Mouse (Mus musculus) MEL-GATA-1-ER (cell line): ENCODE data around the gene Gtf3c1.

Experiments used
- DNase-seq: peaks from one replicate; pipeline ENCODE4 v3.0.0-alpha.2; 2012; ENCODE audit warnings: low read depth; ENCODE audit errors: extremely low read depth

Gtf3c1 gene

DNA sequence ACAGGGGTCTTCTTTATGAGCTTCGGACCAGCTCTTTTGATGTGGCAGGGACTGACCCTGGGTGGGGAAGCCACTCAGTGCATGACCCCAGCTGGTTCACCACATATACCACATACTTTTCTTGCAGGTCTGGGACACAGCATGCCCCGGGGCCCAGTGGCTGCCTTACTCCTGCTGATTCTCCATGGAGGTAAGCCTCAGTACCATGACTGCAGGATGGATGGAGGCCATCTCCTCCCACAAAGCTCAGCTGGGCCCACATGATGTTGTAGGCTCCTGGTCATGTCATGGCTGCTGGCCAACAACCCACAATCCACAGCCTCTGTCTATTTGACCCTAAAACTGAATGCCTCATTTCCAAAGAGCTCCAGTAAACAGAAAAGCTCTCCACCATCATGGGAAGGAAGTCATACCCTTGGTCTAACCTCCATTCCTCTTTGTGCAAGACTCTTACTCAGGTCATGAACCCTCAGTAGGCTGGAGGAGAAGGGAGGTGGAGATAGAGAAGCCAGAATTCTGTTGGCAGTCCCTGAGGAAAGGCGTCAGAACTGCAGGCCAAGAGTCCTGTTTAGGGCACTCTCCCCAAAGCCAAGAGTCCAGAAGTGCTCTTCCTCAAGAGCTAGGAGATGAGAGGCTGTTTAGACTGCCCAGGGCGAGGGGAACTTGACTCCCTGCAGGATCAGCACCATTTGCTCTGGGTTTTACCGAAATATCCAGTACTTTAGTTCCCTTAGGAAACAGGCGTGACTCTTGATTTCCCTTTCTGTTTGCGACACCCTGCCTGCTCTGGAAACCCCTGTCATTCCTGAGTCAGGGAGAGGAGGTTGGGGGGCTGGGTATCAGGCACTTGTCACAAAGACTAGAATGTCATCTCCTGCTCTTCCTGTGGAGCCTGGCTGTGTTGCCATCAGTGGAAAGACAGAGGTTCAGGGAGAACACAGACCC lies 84.6 kb downstream of the Gtf3c1 start:
- no peak for DNase-seq

GRCm38 (mm10) chr7:125620077-125620476 lies 87.5 kb downstream of the Gtf3c1 start:
- DNase-seq: no peak

DNA sequence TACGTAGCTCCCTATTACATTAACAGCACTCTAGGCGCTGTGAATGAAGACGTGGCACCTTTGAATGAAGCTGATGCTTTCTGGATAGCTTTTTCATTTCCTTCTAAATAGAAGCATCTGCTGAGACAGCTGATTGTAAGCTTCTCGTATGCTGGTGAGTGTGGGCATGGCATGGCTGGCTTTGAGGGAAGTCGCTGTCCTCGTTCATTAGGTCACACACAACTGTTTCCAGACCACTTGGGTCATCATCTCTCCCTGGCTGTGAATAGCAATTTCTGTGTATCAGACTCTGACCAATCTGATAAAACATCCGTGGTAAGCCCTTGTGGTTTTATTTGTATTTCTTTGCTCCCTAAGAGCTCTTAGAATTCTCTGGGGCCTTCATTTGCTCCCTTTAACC lies 89.6 kb downstream of the Gtf3c1 start:
- no peak for DNase-seq

GRCm38 (mm10) chr7:125615453-125615852 lies 92.1 kb downstream of the Gtf3c1 start:
- DNase-seq: no peak

- DNase-seq: no peak
Measured at GRCm38 (mm10) chr7:125613579-125613978, 94.0 kb downstream of the Gtf3c1 start.

DNA sequence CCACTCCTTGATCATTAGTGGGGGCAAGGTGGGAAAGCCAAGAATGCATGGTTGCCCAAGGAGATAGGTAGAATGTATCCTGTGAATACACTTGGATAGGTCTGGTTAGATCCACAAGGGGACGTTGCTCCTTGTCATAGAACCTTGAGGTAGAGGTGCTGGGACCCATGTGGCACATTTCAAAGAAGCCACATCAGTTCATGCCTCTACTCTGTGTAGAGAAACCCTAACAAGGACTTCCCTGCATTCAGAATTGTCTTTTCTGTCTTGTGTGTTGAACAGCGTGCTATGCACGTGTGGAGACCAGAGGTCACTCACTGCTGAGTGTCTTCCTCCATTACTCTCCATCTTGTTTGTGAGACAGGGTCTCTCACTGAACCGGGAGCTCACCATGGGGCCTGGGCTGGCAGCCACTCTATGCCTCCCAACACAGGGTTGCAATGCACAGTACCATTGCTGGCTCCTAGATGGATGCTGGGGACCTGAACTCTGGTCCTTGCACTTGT lies 99.3 kb downstream of the Gtf3c1 start:
- DNase-seq: no peak

GRCm38 (mm10) chr7:125607384-125608182 lies 100.0 kb downstream of the Gtf3c1 start:
- DNase-seq: no peak

GRCm38 (mm10) chr7:125606265-125607164 lies 101.1 kb downstream of the Gtf3c1 start:
- no peak for DNase-seq

DNA sequence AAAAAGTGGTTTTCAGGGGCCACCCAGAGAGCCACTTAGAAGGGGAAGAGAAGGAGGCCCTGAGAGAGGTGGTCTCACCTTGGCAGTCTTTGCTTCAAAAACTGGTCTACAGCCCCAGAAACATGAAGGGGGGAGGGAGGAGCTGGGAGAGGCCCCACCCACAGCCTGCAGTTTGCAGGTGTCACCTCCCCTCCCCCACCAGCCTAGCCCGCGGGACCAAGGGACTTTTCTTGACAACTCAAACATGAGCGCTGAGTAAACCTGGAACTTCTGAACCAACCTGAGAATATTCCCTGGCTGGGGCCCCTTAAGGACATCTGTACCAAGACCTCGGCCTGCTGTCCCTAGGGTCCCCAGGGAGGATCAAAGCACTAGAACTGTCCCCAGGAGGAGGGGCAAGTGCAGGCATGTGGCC lies 101.8 kb downstream of the Gtf3c1 start:
- no peak for DNase-seq

DNA sequence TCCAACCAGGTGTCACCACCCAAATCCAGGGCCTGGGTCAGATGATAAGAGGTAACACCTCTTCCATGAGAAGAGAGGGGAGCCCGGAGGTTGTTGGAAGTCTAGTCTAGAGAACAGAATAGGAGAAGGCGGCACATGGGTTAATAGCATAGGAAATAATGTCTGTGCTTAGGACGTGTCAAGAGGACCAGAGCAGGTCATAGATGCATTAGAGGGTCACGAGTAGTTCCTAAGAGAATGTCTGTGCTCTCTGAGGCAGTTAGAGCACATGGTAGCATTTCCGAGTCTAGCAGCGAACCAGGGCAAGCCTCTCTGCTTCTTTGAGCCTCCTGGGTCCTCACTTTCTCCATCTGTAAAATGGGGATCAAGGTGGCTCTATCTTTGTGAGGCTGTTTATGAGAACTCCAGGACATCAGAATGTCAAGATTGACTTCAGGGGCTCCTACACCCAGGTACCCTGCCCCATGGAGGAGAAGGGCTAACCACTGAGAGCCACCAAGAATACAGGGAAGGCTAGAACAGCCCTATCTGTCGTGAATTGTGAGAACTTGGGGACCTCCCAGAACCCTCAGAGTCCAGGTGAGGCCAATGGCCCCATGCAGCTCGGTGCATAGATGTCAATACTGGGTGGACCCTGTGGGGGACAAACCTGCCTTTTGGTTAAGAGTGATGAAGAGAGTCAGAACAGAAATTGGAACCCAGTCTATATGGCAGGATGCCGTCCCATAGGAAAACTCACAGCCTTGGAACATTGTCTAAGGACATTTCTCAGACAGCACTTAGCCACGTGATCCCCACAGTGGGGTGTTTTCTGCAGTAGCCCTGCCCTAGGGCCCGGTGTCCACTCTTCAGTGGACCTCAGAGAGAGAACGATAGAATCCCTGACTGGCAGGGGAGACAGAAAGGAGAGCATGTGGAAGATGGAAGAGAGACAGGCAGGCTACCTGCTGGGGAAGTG lies 102.9 kb downstream of the Gtf3c1 start:
- no peak for DNase-seq

- DNase-seq: no peak
Measured at GRCm38 (mm10) chr7:125603185-125603631, 104.4 kb downstream of the Gtf3c1 start, which contains the start of gene Il21r. Il21r (plus strand) TSS chr7:125603429.

GRCm38 (mm10) chr7:125601821-125602448 lies 105.6 kb downstream of the Gtf3c1 start:
- no peak for DNase-seq

- DNase-seq: no peak
Measured at GRCm38 (mm10) chr7:125601280-125601670, 106.3 kb downstream of the Gtf3c1 start.

DNA sequence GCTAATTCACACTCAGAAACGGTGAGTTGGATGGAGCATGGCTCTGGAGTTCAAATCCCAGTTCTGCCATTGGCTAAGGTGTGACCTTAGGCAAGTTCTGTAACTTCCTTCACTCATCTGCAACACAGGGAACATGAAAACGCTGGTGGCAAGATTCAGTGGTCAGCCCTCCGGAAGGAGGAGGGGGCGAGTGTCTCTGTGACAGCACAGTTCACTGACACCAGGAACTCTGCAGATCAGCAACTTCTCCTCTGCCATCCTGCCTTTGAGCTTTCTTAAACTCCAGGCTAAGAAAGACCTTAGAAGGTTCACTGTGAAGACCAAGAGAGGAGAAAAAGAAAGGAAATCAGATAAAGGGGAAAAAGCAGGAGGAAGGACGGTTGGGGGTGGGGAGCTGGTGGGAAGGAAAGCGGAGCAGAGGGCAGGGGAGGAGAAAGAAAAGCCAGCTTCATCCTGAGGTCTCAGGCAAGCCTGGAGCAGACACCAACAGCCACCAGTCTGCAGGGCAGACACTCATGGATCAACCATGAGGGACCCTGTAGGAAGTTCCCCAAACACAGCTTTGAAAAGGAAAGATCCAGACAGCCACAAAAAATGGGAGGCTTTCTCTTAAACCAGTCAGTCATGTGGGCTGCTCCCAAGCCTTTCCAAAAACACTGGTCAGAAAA lies 106.8 kb downstream of the Gtf3c1 start:
- DNase-seq: no peak

DNA sequence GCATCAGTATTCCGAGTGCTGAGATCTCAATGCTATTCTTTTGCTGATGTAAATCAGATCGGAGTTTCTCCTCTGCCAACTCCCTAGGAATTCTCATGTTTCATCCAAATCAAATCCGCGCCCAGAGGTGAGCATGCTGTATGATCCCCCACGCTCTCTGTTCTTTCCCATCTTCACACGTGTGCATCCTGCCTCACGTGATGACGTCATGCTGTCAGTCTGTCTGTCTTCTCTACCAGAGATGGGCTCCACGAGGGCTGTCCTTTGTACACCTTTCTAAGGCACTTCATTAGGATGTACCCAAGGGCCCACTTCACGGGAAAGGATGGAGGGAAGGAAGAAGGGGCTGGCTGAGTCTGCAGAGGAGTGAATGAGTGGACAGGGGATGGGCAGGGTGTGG lies 107.4 kb downstream of the Gtf3c1 start:
- DNase-seq: no peak

GRCm38 (mm10) chr7:125599373-125599973 lies 108.1 kb downstream of the Gtf3c1 start:
- no peak for DNase-seq

GRCm38 (mm10) chr7:125597516-125598347 lies 109.8 kb downstream of the Gtf3c1 start:
- no peak for DNase-seq
